Mouse (Mus musculus): ENCODE measurements around the gene Lars2.

DNA sequence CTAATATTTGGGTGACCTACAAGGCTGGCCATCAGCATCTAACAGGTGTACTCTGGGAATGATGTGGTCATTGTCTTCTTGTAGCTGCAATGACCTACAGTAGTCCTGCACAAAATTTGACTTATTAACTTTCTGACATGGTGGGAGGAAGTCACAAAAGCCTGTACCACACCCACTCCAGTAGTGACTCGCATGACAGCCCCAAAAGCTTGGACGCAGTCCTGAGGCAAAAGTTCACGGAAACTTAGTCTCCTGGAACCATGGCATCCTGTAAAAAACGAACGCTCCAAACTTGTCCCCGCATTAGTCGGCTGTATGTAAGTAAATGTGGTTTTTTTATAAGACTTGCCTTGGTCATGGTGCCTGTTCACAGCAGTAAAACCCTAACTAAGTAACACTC, 36.9 kb upstream of the Lars2 start:
- TF ChIP-seq CTCF (IDR thresholded peaks at IDR 0.05; ENCODE audit: low read depth) (no peak), EP300 (optimal IDR thresholded peaks at IDR 0.05) (no peak)
